Mouse (Mus musculus) natural killer cell, adult 2 months (primary cell): ENCODE data around the gene Wdr89.
A peak's percentile ranks its signal among the peaks of the same experiment; 100 is the strongest.

Experiments used
- DNase-seq, 2 experiments: peaks; one replicate each; pipeline ENCODE4 v3.0.0; 2022; ENCODE audit warnings: low spot score in 2 of 2

Wdr89 gene

DNA sequence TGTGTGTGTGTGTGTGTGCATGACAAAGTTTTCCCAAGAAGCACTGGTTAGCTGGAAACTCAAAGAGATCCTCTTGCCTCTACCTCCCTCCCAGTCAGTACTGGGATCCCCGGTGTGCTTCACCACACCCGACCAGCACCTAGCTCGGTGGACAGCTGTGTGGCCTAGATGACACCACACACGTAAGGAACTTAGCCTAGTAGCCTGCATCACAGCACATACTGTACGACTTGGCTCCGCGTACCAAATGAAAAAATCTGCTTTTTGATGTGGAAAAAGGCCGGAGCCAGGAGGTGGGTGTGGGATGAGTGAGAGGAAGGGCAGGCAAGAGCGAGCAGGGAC, 450 bp downstream of the Wdr89 start:
- no peak for DNase-seq

GRCm38 (mm10) chr12:75668221-75668620, 1.1 kb downstream of the Wdr89 start:
- DNase-seq: no peak

DNA sequence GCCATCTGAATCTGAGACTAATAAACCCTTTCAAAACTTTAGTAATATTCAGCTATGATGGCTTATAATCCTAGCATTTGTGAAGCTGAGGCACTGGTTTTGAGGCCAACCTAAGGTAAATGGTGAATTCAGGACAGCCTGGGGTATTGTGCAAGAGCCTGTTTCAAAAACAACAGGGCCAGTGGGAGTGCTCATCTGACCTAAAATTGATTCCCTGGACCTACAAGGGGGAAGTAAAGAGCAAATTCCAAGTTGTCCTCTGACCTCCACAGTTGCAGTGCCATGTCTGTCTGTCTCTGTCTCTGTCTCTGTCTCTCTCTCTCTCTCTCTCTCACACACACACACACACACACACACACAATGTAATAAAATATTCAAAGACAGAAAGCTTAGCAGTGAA, 2.4 kb downstream of the Wdr89 start:
- DNase-seq: no peak

GRCm38 (mm10) chr12:75664516-75664810, 4.9 kb downstream of the Wdr89 start:
- DNase-seq: no peak

DNA sequence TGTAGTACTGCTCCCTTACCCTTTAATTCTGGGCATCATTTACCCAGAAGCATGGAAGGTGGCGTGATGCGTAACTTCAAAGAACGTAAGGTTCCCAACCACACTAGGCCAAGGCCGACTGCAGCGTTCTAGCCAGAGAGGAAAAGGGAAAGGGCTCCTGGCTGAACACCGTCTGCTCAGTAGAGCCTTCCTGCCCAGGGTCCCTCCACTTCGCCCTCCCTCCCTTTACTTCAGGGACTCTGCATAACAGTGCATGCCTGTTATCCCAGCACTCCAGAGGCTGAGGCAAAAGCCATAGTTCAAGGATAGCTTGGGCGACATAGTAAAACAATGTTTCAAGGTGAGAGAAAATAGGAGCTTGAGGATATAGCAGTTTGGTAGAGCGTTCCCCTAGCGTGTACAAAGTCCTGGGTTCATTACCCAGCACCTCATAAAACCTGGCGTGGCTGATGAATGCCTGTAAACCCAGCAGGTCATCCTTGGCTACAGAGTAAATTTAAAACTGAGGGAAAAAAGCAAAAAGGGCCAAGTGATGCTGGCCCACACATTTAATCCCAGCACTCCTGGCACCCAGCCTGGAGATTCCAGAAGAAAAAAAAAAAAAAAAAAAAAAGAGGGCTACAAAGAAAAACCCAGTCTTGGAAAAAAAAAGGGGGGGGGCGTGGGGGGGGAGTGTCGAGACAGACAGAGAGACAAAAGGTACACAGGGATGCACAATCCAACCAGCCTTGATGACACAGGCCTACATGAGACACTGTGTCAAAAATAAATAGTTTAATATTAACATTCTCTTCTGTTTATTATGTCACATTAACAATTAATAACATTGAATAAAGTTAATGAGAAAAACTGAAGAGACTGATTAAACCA, 5.5 kb downstream of the Wdr89 start:
- no peak for DNase-seq

GRCm38 (mm10) chr12:75662376-75662775, 7.0 kb downstream of the Wdr89 start:
- DNase-seq: no peak

- DNase-seq: no peak
These were observed 10.9 kb downstream of the Wdr89 start for GRCm38 (mm10) chr12:75658403-75658802.

GRCm38 (mm10) chr12:75656580-75656979, 12.8 kb downstream of the Wdr89 start:
- no peak for DNase-seq

- DNase-seq: no peak
These were observed 15.0 kb downstream of the Wdr89 start for GRCm38 (mm10) chr12:75654247-75654801.

DNA sequence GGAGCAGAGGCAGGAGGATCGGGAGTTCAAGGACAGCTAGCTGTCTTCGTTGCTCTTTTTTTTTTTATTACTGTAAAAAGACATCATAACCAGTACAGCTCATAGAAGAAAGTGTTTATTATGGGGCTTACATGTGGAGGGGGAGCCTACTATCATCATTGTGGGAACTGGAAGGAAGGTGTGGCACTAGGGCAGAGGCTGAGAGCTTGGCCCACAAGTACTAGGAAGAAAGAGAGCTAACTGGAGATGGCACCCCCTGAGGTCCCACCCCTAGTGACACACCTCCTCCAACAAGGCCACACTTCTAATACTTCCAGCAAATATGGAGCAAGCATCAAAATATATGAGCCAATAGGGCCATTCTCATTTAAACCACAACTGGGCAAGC, 19.6 kb downstream of the Wdr89 start:
- DNase-seq: no peak

DNA sequence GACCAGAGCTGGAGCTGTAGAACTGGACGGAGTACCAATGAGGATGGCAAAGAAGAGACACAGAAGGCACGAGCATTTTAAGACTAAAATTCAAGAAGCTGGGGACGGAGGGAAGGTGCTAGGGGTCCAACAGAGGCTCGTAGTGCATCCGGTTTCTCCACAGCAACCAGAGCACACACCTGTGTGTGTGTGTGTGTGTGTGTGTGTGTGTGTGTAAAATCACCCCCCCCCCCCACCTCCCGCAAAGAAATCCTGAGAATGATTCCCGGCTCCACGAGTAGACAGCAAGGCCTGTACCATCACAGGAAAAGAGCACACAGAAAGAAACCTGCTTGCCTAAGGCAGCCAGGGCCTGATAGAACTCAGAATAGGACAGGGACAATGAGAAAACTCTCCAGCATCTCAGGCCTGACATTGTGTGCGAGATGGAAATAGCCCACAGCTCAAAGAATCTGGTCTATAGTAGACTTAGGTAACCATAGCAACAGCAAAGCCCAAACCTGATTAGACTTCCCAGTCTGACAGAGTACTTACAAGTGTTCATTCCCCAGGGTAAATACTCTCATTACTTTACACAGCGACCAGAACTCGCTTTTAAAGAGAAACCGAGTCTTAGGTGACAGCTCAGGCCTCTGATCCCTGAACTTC, 20.2 kb downstream of the Wdr89 start:
- no peak for DNase-seq

- DNase-seq: peak in 1 of 2 experiments; percentile 12
These were observed 21.1 kb downstream of the Wdr89 start for GRCm38 (mm10) chr12:75648281-75648680.

DNA sequence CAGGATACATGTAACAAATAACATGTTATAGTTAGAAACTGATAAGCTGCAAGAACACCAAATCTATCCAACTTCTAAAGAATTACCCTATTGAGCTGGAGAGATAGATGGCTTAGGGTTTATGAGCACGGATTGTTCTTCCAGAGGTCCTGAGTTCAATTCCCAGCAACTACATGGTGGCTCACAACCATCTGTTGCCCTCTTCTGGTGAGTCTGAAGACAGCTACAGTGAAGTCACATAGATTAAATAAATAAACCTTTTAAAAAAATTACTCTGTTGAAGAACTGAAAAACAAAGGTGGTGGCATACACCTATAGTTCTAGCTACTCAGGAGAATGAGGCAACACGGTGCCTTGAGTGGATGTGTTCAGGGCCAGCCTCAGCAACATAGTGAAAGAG, 21.7 kb downstream of the Wdr89 start:
- DNase-seq: no peak

GRCm38 (mm10) chr12:75645780-75646179, 23.6 kb downstream of the Wdr89 start:
- DNase-seq: no peak

- no peak for DNase-seq
These were observed 27.6 kb downstream of the Wdr89 start for GRCm38 (mm10) chr12:75641726-75642125.

- DNase-seq: peak; percentile 6 to 18
These were observed 31.0 kb downstream of the Wdr89 start for GRCm38 (mm10) chr12:75638345-75638744.

DNA sequence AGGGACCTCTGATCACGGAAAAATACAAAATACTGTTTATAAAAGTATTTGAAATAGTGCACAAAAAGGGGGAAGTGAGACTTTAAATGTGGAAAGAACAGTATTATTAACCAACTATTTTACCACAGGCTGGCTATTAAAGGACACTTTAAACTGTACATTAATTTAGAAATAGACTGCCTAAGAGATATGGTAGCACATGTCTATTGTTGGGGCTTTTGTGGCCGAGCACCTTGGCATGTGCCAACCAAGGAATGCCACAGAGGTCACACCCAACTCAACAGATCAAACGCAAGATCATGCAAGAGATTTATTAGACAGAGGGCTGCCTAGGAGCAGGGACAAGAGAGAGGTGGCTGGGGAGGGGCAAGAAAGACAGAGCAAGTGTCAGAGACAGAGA, 32.2 kb downstream of the Wdr89 start:
- DNase-seq: peak in 1 of 2 experiments; percentile 10

GRCm38 (mm10) chr12:75635771-75636430, 33.4 kb downstream of the Wdr89 start:
- peak; percentile 36 to 70 for DNase-seq

GRCm38 (mm10) chr12:75629618-75630017, 39.7 kb downstream of the Wdr89 start:
- no peak for DNase-seq

GRCm38 (mm10) chr12:75623292-75623691, 46.0 kb downstream of the Wdr89 start:
- DNase-seq: no peak

- no peak for DNase-seq
These were observed 46.5 kb downstream of the Wdr89 start for GRCm38 (mm10) chr12:75622835-75623234.

GRCm38 (mm10) chr12:75616841-75617240, 52.5 kb downstream of the Wdr89 start:
- no peak for DNase-seq
